Mouse (Mus musculus): ENCODE measurements at regions not wholly inside any gene's neighbourhood (a gene's known extent, or its start where the extent isn't known, plus 50 kb on each side); places are given as distances from the start of the nearest gene placed in this dataset.

- TF ChIP-seq POLR2A (IDR thresholded peaks at IDR 0.05; ENCODE audit: borderline replicate concordance, extremely low read depth, insufficient read depth, insufficient read length, poor library complexity, severe bottlenecking), result no peak
- no peak for TF ChIP-seq CTCF (IDR thresholded peaks at IDR 0.05; ENCODE audit: borderline replicate concordance, extremely low read depth, insufficient read depth, insufficient read length)
These were observed 265.4 kb upstream of the Meox2 start for GRCm38 (mm10) chr12:36842957-36843356.

Data from brain, embryonic 14.5 days (tissue).